Mouse (Mus musculus): ENCODE measurements at regions not wholly inside any gene's neighbourhood (a gene's known extent, or its start where the extent isn't known, plus 50 kb on each side); places are given as distances from the start of the nearest gene placed in this dataset.

- TF ChIP-seq CTCF (IDR thresholded peaks at IDR 0.05; ENCODE audit: low read depth), result no peak
- no peak for TF ChIP-seq EP300 (optimal IDR thresholded peaks at IDR 0.05)
Measured at GRCm38 (mm10) chr1:52375320-52375719, 125.2 kb downstream of the Nab1 start.
